Mouse (Mus musculus) frontal cortex, postnatal 25 days (tissue): ENCODE data around the gene Zbtb45.
A peak's percentile ranks its signal among the peaks of the same experiment; 100 is the strongest.

ENCODE experiments used
- DNase-seq, 2 experiments: peaks; one replicate each; pipeline ENCODE4 v3.0.0; 2022; ENCODE audit warnings: low spot score in 2 of 2

Gene Zbtb45

DNA sequence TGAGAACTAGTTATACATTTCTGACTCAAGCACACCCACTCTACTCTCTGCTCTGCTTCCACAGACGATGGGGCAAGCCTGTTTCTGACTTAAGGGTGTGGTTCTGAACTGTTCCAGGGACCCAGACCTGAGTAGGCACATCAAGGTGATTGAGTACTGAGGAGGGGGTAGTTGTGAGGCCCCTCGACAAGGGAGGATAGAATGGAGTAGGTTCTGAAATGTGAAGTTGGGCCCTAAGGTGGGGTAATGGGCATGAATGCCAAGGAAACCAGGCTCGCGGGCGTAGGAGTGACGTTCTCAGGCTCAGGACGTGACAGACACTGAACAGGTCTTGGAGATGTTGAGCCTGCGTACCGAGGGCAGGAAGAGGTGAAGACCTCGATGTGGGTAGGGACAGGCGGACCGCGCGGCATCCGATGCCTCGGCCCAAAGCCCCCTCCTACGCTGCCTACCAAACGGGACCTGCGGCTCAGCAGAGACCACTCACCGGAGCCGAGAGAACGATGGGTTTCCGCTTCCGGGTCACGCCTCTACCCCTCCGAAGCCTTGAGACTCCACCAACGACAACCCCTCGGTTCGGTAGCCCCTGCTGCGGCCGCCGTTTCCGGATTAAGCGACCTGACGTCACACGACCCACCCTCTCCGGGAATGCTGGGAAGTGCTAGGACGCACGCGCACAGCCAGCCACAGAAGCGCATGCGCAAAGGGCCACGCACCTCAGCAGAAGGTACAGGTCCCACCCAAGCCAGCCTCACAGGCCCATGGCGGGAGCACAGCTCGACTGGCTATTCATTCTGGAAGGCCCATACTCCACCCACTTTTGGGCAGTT, 24.5 kb upstream of the Zbtb45 start, which contains the start of gene Chmp2a:
Gene Chmp2a (minus strand): TSS at position 660 of the 830 bp plus-strand sequence.
- peak; percentile 96 to 98 for DNase-seq

DNA sequence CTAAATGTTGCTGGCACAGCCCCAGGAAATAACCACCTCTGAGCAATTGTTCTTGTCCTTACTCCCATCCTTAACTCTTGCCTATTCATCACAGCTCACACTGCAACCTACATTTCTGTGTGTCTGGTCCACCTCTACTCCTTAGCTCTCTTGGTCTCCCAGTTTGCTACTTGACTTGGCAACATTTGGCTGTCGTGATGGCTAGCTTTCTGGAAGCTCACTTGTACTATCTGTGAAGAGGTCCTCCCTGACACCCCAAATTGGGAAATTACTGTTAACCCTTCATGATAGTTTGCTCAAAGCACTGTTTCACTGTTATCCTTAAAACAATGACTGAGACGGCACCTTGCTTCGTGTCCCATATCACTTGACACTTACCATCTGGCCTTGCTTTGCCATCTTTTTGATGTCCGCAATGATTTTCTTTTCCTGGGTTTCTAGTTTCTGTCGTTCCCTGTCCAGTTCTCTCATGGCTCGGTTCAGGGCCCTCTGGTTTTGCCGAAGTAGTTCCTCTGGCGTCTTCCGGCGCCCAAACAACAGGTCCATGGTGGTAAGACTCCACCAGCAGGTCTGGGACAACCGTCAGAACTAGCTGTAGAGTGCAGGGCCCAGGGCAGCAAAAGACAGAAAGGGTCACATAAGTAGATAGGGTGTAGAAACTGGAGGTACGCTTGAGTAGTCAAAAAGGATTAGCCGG, 23.8 kb upstream of the Zbtb45 start:
- no peak for DNase-seq

DNA sequence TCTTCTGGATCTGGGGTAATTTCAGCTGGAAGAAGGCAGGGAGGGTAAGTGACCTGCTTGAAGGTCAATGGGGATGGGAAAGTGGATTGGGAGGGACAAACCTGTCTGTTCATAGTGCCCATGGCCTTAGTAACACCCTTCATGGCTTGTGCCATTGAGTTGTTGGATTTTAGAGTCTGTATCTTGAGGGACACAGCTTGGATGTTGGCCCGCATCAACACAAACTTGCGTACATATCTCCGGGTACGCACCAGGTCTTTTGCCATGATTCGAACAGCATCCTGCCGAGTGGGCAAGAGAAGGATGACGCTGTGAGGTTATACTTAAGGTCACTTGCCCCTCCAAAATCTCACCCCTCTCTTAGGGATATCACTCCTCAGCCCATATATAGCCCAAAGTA, 22.7 kb upstream of the Zbtb45 start:
- DNase-seq = no peak

DNA sequence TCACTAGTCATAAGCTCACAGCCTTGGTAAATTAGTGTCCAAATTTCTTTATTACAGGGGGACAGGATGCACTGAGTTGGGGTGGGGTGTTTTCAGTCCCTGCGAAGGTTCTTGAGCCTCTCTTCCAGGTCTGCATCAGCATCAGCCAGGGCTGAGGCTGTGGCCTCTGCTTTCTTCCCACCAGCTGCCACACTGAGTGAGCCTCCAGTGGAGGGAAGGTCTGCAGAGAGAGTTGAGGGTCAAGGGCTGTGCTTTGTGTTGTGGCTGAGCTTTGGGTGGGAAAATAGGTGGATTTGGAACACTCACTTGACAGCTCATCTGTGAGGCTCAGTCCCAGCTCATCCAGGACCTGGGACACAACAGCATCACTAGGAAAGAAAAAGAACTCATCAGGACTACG, 22.1 kb upstream of the Zbtb45 start:
- DNase-seq = no peak

DNA sequence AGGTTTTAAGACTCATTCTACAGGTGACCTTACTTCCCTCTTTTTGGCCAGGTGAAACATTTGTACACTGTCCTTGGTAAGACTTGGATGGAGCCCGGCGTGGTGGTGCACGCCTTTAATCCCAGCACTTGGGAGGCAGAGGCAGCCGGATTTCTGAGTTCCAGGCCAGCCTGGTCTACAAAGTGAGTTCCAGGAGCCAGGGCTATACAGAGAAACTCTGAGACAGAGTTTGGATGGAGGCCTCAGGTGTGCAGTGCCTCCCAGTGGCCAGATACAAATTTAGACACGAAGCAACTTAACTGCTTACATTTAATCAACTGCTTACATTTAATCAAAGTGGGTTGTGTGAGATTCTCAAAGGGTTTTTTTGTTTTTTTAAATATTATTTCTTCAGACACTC, 21.2 kb upstream of the Zbtb45 start:
- DNase-seq = no peak

DNA sequence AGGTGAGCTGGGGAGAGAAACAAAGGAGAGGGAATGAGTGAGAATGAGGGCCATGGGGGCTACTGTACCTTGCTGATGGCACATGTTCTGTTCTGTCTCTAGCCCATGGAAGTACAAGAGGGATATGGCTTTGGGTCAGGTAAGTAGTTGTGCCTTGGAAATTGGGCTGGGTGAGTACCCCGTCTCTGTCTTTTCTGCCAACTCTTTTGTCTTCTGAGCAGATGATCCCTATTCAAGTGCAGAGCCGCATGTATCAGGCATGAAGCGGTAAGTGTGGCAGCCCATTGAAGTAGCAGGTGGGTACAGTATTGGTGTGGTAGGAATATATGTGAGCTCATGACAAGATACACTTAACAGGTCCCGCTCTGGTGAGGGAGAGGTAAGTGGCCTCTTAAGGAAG, 19.2 kb upstream of the Zbtb45 start:
- no peak for DNase-seq

DNA sequence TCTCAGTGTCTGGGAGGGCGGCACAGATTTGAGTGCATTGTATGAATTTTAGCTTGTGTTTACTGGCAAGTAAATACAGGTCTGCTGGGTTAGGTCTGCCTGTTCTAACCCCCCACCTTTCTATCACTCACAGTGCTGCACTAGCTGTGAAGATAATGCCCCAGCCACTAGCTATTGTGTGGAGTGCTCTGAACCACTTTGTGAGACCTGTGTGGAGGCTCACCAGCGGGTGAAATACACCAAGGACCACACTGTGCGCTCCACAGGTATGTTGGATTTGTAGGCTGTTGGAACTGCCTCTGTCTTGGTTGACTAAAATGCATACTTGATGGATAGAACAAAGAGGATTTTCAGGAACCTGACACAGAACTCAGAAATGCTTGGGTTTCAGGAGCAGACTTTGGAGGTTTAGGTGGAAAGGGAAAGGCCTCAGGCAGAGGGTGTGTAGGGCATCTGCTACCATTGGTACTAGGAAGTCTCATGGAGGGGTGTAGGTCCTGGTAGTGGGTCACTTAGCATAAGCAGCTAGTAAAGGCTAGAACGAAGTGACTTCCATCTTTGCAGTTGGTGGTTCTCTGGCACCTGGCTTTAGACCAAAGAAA, 15.8 kb upstream of the Zbtb45 start:
- DNase-seq = no peak

- peak; percentile 74 to 79 for DNase-seq
Observed at GRCm38 (mm10) chr7:13024805-13025204, 15.0 kb upstream of the Zbtb45 start.

- DNase-seq = peak; percentile 95
Observed at GRCm38 (mm10) chr7:13023928-13024731, 14.3 kb upstream of the Zbtb45 start.

- no peak for DNase-seq
Observed at GRCm38 (mm10) chr7:13022773-13023535, 13.1 kb upstream of the Zbtb45 start.

DNA sequence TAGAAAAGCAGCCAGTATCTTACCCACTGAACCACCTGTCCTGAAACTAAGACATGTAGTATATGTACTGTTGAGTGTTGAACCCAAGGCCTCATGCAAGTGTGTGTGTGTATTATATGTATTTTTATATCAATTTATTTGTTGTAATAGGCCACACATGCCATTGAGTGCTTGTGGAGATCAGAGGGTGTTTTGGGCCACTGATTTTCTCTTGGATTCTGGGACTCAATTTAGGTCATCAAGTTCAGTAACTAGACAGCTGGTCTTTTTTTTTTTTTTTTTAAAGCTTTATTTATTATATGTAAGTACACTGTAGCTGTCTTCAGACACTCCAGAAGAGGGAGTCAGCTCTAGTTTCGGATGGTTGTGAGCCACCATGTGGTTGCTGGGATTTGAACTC, 5.4 kb upstream of the Zbtb45 start:
- DNase-seq = no peak

GRCm38 (mm10) chr7:13014275-13014839, 4.5 kb upstream of the Zbtb45 start:
- no peak for DNase-seq

- no peak for DNase-seq
Observed at GRCm38 (mm10) chr7:13013671-13014070, 3.8 kb upstream of the Zbtb45 start.

DNA sequence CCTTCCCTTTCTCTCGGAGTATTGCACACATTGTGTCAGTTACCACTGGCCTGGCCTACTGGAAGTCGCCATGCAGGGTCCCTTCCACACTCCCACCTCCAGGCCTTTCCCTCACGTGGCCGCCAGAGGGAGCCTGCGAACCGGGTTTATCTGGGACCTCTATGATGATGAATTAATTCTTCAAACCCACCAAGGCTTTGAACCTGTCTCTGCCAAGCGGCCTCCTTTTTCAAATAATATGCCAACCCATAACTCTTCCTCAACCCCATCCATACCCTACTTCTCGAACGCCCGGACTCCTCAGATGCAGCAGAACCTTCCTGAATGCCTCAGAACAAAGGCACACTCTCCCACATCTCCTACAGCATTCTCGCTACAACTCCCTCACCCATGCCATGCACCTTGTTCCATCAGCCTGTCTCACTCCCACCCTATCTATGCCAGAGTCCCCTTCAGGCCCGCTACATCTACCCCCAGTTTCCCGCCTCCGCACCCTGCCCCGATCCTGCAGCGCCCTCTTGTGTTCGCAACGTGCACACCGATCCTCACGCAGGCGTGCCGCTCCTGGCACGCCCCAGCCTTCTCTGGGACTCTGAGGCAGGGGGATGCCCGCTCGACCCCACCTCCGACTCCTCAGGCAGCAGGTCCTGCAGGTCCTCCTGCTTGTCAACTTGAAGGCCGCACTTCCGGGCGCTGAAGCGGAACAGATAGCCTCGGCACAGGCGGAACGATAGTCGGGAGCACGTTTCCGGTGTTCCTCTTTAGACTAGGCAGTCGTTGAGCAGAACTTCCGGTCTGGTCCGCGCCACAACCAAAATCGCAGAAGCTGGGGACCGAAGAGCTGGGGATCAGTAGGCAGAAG, 460 bp downstream of the Zbtb45 start:
- DNase-seq = peak; percentile 90 to 93

DNA sequence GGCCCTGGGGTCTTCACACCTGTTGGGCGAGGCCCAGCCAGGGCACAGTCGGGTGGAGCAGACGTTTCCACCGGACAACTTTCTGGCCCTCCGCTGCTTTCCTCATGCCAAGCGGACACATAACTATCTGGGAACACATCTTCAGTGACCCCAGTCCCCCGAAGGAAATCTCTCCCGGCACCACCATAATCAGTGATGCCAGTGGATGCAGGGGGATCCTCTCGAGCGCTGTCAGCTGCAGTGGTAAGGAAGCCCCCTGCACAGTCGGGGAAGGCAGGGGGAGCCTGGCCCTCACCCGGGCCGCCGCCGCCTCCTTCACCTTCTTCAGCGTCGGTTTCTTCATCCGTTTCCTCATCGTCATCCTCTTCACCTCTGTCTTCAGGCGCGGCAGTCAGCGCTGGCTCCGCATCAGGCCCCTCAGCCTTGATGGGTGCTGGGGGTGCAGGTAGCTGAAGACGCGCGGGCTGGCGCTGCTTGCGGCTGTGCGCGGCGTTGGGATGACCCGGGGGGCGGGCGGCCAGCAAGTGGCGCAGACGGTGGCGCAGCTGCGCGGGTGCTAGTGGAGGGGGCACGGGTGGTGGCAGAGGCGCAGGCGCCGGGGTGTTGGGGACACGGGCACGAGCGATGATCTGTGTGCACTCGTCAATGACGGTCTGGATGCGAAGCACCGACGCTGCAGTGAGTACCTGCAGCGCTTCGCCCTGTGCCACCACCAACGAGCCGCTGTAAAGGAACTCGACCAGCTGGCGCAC, 2.3 kb downstream of the Zbtb45 start:
- no peak for DNase-seq

- DNase-seq = no peak
Observed at GRCm38 (mm10) chr7:13006531-13006930, 3.3 kb downstream of the Zbtb45 start.

DNA sequence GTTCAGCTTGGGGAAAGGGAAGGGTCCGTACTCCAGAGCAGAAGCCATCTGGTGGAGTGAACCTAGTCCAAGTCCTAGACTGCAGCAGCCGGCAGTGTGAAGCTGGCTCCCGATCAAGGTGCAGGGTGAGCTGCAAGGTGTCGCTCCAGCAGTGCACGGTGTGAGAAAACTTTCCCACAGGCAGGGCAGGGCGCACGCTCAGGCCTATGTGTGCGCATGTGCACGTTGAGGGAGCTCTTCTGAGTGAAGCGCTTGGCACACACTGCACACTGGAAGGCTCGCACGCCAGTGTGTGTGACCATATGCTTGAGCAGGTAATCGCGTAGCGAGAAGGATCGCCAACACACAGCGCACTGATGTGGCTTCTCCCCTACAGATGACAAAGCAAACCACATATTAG, 3.8 kb downstream of the Zbtb45 start:
- no peak for DNase-seq

- no peak for DNase-seq
Observed at GRCm38 (mm10) chr7:13003380-13003779, 6.5 kb downstream of the Zbtb45 start.

- DNase-seq = no peak
Observed at GRCm38 (mm10) chr7:13001584-13001983, 8.2 kb downstream of the Zbtb45 start.
